ENCODE assay signal across 21 mouse cellular contexts in the genomic region with DNA sequence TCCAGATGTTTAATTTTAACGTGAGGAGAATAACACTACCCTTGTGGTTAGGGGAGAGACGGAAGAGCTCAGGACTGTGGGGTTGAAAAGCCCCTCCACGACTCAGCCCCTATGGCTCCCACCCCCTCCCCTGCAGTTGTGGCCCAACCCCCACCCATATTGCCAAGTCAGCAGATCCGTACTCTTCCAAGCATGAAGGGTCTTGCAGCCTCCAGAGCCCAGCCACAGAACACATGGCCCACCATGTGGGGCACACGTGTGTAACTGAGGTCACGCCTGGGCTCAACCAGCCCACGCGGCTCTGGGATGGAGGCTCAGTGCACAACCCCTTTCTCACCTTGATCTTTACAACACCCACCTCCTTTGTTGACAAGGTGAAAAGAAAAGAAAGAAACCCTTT. TPM values are rescaled to one million over a fixed set of nuclear protein-coding genes. Genes with fewer than 3 reads are reported as not detected.
A peak's percentile ranks its signal among the peaks of the same experiment; 100 is the strongest.
DNase-seq lines count a peak whose midpoint lies in the region; ATAC-seq and TF ChIP-seq lines count a peak whose summit lies in the region.
"Had no signal": no experiment of that assay in that cellular context is flagged by ENCODE, and none has a peak within 500 bp of the region (broad histone marks: within the 10 kb centered on the region; RNA-seq: fewer than 3 reads in every experiment).

No protein-coding gene starts in this region.

- TF ChIP-seq CTCF in intestine, postnatal 0 days (IDR thresholded peaks at IDR 0.05; ENCODE audit: low read depth) = no peak

- 0 out of 2 replicates have a peak overlapping the region, but pooled peaks have one; percentile 39 for H3K27ac ChIP-seq in forebrain, embryonic 14.5 days (ENCODE audit: low read depth, low read length)
- no peak overlapping the region for H3K27ac ChIP-seq in forebrain, embryonic 11.5 days (ENCODE audit: low read depth, low read length)
- no peak overlapping the region for H3K27ac ChIP-seq in intestine, postnatal 0 days (ENCODE audit: low read depth, low read length)
- H3K27ac ChIP-seq: embryonic facial prominence, embryonic 10.5 days; embryonic facial prominence, embryonic 12.5 days; forebrain, embryonic 12.5 days had no signal

- no peak overlapping the region for H3K9ac ChIP-seq in forebrain, embryonic 14.5 days (ENCODE audit: low read length)
- H3K9ac ChIP-seq in forebrain, embryonic 11.5 days (ENCODE audit: low read length) = no peak overlapping the region
- H3K9ac ChIP-seq in intestine, postnatal 0 days (ENCODE audit: low read depth, low read length) = no peak overlapping the region
- H3K9ac ChIP-seq: embryonic facial prominence, embryonic 12.5 days; forebrain, embryonic 12.5 days; forebrain, postnatal 0 days had no signal

- H3K9me3 ChIP-seq in forebrain, embryonic 14.5 days (replicated peaks; ENCODE audit: control insufficient read depth, low read length) = no peaks in the 10 kb centered on the region
- no peaks in the 10 kb centered on the region for H3K9me3 ChIP-seq in forebrain, embryonic 11.5 days (ENCODE audit: control insufficient read depth, low read length)
- H3K9me3 ChIP-seq in intestine, postnatal 0 days (ENCODE audit: control insufficient read depth) = no peaks in the 10 kb centered on the region
- H3K9me3 ChIP-seq: embryonic facial prominence, embryonic 12.5 days; forebrain, embryonic 12.5 days had no signal

- no peak for ATAC-seq in forebrain, embryonic 14.5 days
- no peak for ATAC-seq in forebrain, embryonic 11.5 days (replicated peaks; ENCODE audit: low FRiP score)
- no peak for ATAC-seq in intestine, postnatal 0 days
- ATAC-seq: activated CD4-positive, CD25-positive, alpha-beta regulatory T cell, adult 4 months; CD4-positive, CD25-positive, alpha-beta regulatory T cell, adult 4 months; Patski had no signal

- H3K4me1 ChIP-seq in forebrain, embryonic 14.5 days (ENCODE audit: control insufficient read depth, insufficient read depth, low read length) = no peaks in the 10 kb centered on the region; the same call in 1 of the 2 replicates
- no peaks in the 10 kb centered on the region for H3K4me1 ChIP-seq in forebrain, embryonic 11.5 days (replicated peaks; ENCODE audit: control insufficient read depth, insufficient read depth, low read length)
- H3K4me1 ChIP-seq in intestine, postnatal 0 days (replicated peaks; ENCODE audit: control insufficient read depth, insufficient read depth, low read length) = no peaks in the 10 kb centered on the region

- H3K4me3 ChIP-seq in forebrain, embryonic 14.5 days (ENCODE audit: low read depth, low read length) = no peak overlapping the region
- no peak overlapping the region for H3K4me3 ChIP-seq in forebrain, embryonic 11.5 days (ENCODE audit: low read depth, low read length)
- no peak overlapping the region for H3K4me3 ChIP-seq in intestine, postnatal 0 days (ENCODE audit: low read depth, low read length)
- H3K4me3 ChIP-seq: embryonic facial prominence, embryonic 10.5 days; embryonic facial prominence, embryonic 12.5 days; forebrain, embryonic 12.5 days had no signal

- no peaks in the 10 kb centered on the region for H3K27me3 ChIP-seq in forebrain, embryonic 14.5 days (replicated peaks; ENCODE audit: control insufficient read depth, insufficient read depth, low read length)
- no peaks in the 10 kb centered on the region for H3K27me3 ChIP-seq in forebrain, embryonic 11.5 days (ENCODE audit: control insufficient read depth, insufficient read depth, low read length)
- no peaks in the 10 kb centered on the region for H3K27me3 ChIP-seq in intestine, postnatal 0 days (replicated peaks; ENCODE audit: control insufficient read depth, insufficient read depth, low read length)
- H3K27me3 ChIP-seq: embryonic facial prominence, embryonic 12.5 days; forebrain, embryonic 12.5 days; Patski had no signal

- H3K36me3 ChIP-seq in forebrain, embryonic 14.5 days (ENCODE audit: control insufficient read depth, insufficient read depth, low read length) = no peaks in the 10 kb centered on the region
- H3K36me3 ChIP-seq in forebrain, embryonic 11.5 days (ENCODE audit: control insufficient read depth, insufficient read depth, low read length) = no peaks in the 10 kb centered on the region
- no peaks in the 10 kb centered on the region for H3K36me3 ChIP-seq in intestine, postnatal 0 days (ENCODE audit: control insufficient read depth, insufficient read depth)
- H3K36me3 ChIP-seq: embryonic facial prominence, embryonic 10.5 days; embryonic facial prominence, embryonic 12.5 days; forebrain, embryonic 12.5 days; G1E had no signal

- 80% methylated on average over 8 of the region's 8 CpGs for WGBS in forebrain, embryonic 14.5 days
- 88% methylated on average over 8 of the region's 8 CpGs for WGBS in forebrain, embryonic 11.5 days
- WGBS in intestine, postnatal 0 days = 70% methylated on average over 8 of the region's 8 CpGs

- no peak for DNase-seq in forebrain, embryonic 14.5 days (ENCODE audit: low spot score)
- no peak for DNase-seq in forebrain, embryonic 11.5 days (ENCODE audit: low spot score)
- DNase-seq in heart, adult 11 months = peak; percentile 79
- DNase-seq in heart, postnatal 4 days = no peak
- DNase-seq: adrenal gland, adult 8-10 months; adrenal gland, postnatal 14 days; adrenal gland, postnatal 36 days; B cell, adult 2 months; cerebellum, adult 11-12 months; cerebellum, adult 2 months; cerebellum, adult 9-10 months; cerebellum, postnatal 25 days; forebrain, postnatal 0 days had no signal

- no peak overlapping the region for H3K4me2 ChIP-seq in forebrain, embryonic 14.5 days (ENCODE audit: low read length)
- no peak overlapping the region for H3K4me2 ChIP-seq in forebrain, embryonic 11.5 days (ENCODE audit: low read depth, low read length, severe bottlenecking)
- H3K4me2 ChIP-seq in intestine, postnatal 0 days (replicated peaks; ENCODE audit: low read depth) = no peak overlapping the region
- H3K4me2 ChIP-seq: embryonic facial prominence, embryonic 12.5 days; forebrain, embryonic 12.5 days had no signal

RNA-seq across cellular contexts. Expression of a gene that starts 21.1 kb away (rescaled TPM):
- 6.9 and 9.0 TPM in 2 replicates for polyA plus RNA-seq in forebrain, embryonic 14.5 days (2014; fragmentation: Nextera tagmentation; extraction: Ambion mirVana)
- polyA plus RNA-seq in forebrain, embryonic 11.5 days (2014; fragmentation: Nextera tagmentation; extraction: Ambion mirVana) = 9.4 and 10.0 TPM in 2 replicates
- 10 to 100 TPM; 68.1 to 76.6 TPM for total RNA-seq in heart, postnatal 4 days (2021)
- 15.8 and 17.5 TPM in 2 replicates for polyA plus RNA-seq in intestine, postnatal 0 days (2015; fragmentation: Nextera tagmentation; extraction: Ambion mirVana)
- total RNA-seq: G1E had no signal
- polyA plus RNA-seq: CD4-positive, CD25-positive, alpha-beta regulatory T cell, adult 4 months; G1E had no signal
